Mouse (Mus musculus) retina, postnatal 7 days (tissue): Measurements from ENCODE around the gene Scimp.
"Not testable (repeated sequence)": the region's sequence is repeated elsewhere in the genome, so short reads cannot be mapped to it uniquely, and the experiment has no call there.

Experiments
- DNase-seq: peaks from one replicate; pipeline ENCODE4 v3.0.0-alpha.2; 2012; ENCODE audit warnings: low read depth, low spot score

The Scimp gene

DNA sequence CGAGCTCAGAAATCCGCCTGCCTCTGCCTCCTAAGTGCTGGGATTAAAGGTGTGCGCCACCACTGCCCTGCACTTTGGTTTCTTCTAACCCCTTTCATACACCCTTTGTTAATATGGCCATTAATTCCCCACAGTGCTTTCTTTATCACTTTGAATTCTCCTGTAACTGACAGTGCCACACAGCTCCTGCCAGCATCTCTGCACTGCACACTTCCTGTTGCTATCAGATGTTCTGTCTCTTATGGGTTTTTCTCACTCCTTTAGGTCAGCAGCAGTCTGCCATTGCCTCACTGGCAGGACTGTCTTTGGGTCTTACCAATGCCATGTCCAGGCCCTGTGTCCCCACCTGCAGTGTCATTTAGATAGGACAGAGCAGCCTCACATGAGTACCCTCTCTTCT lies 41.6 kb downstream of the Scimp start:
- no peak for DNase-seq

DNA sequence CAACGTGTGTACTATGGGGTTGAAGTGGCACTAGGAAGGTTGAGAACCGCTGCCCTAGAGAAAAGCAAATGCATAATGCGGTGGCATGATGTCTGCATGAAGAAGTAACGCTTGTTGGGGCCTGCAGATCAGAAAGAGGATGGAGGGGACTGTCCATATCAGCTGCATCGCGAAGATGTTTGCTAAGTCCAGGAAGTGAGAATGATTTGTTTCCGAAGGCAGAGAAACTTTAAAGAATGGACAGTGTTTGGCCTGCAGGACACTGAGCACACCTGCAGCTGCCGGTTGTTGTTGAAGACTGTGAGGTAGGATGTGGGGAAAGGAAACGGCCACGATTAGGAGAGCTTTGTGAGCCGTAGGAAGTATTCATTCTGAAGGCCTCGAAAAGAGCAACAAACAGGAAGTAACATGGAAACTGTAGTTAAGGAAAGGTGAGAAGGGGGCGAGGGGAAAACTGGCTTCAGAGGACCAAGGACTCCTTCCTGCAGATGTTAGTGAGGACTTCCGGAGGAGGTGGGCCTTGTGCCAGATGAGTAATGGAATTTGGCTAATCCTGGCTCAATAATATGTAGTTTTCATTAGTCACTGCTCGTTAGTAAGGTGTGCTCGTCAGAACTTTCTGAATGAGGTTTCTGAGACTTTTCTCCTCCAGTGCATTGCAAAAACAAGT lies 46.5 kb downstream of the Scimp start:
- no peak for DNase-seq

DNA sequence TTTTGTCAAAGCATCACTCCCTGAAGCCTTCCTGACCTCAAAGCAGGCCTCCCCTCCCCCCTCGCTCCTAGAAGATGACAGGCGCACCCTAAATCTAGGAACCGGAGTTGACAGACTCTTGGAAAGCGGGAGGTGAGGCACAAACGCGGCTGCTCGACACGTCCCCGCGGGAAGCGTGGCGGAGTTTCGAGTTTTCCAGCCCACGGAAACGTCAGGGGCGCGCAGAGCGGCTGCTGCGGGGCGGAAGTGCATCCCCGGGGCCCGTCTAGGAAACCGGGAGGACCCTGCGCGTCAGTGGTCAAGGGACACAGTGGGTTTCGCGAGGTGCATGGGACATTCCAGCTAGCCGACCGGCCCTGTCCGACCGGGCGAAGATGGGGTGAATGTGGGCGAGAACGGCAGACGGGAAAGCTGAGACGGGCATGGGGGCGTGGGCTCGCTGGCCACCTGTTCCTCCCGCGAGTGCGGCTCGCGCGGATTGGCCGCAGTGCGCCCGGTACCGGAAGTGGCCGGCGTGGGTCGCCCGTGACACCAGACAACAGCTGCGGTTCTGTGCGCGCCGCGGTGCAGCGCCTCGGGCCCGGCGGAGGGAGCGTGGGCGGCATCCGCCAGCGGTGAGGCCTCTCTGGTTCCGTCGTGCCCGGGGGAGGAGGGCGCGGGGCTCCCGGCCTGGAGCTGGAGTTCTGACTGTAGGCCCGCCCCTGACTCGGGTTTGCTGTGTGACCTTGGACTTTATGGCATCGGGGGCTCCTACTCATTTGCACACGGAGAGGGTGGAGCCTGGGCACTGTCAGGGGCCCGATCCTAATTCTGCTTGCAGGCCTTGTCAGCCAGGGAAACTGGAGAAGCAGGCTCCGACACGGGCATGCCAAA lies 48.2 kb downstream of the Scimp start, which contains the start of gene Zfp3:
Gene Zfp3 (plus strand): TSS at position 274 of the 873 bp plus-strand sequence.
- DNase-seq: peak; percentile 61

DNA sequence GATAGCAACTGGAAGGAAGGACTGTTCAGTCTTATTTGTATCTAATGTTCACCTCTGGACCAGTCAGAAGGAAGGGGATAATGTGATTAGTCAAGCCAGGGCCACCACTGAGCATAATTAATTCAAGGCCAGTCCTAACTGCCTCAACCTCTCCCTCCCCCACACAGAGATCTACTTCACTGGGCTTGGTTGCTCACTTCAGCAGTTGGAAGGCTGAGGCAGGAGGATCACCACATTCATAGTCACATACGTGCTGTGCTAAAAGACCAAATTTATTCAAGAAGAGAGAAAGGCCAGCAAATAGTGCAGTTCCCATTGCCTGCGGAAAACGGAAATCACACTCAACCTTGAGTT lies 48.8 kb downstream of the Scimp start:
- no peak for DNase-seq

DNA sequence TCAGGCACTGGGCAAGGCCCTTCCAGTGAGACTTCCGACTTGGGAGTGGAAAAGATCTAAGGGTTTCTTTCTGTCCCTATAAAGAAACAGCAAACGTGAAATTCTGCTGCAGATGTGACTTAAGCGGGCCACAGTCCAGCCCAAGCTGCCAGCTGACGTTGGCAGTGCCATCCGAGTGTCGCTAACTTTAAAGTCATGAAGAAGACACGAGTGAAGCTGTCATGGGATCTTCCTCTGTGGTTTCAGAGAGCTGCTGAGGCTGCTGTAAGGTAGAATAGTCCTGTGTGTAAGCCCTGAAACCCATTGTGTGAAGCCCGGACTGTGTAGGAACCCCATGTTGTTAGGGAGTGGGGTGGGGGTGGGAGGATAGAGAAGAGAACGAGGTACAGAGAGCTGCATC lies 49.7 kb downstream of the Scimp start:
- DNase-seq: no peak

DNA sequence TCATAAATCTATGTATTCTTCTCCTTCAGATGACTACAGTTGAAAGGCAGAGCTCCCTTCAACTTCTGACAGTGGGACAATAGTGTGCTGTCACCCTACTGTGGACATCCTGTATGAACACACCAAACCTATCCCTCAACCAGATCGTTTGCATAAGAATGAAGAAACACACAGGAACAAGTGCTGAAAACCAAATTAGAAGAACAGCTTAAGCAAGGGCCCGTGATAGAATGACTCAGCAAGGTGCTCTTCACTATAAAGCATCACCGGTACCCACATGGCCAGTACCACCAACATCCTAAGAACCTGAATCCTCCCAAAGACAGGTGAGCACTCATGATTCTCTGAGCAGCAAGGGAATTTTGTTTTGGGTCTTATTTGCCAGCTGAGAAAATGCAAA lies 51.9 kb downstream of the Scimp start:
- DNase-seq: not testable (repeated sequence)

DNA sequence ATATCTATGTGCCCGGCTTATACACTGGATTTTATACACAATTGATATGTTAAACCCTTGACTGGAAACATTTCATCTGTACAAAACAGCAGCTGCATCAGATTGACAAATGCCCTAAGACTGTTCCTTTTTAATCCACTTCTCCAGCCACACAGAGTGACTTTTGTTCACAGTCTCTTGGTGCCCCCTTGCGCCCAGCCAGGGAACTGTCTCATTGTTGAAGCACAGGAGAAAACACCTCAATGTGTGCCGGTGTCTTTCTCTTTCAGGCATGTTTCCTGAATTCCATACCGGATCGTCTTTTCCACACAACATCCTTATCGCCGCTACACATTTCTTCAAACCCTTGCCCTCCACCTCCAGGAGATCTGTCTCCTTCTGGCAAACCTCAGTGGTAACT lies 56.7 kb downstream of the Scimp start:
- peak; percentile 70 for DNase-seq

DNA sequence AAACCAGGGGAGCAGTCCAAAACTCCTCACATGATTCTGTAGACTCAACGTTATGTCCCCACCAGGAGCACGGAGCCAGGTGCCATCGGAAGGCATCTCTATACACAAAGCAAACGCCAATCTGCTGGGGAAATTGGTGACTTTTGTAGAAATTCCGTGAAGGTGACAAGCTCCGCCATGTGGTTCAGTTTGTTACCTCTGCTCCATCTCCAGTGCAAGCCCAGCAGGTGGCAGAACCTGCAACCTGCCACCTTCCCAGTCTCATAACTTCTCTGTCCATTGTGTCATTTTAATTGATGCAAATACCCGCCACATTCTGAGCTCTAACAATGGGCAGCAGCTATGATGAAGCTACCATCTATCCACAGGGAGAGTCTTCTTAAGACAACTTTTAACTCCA lies 57.4 kb downstream of the Scimp start:
- no peak for DNase-seq

DNA sequence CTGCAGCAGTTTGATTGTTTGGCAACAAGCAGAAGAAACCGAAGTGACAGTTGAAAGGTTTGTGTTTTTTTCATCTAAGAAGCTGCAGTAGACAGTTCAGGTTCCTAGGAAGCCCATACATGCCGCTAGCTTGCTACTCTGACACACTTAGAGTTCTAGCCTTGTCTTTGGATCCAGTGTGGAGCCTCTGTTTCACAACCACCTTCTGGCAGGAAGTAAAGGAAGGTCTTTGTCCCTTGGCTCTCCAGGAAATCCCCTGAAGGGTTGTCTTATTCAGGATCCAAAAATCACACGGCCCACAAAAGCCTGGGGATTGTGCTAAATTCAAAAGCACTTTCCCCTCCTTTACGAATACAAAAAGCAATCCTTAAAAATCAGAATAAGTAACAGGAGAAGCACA lies 57.9 kb downstream of the Scimp start:
- DNase-seq: no peak

DNA sequence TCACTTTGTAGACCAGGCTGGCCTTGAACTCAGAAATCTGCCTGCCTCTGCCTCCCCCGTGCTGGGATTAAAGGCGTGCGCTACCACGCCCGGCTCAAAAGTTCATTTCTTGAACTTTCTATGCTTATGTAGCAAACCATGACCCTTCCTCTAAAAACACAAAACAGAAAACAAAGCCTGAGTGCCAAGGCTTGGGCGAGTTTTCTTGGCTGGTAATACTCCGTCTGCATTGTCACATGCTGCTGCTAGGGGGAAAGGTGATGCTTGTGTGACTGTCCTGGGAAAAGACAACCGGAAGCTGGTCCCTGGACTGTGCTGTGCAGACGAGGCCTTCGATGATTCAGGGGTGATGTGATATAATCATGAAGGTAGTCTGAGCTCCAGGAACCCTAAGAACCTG lies 59.2 kb downstream of the Scimp start:
- DNase-seq: no peak

DNA sequence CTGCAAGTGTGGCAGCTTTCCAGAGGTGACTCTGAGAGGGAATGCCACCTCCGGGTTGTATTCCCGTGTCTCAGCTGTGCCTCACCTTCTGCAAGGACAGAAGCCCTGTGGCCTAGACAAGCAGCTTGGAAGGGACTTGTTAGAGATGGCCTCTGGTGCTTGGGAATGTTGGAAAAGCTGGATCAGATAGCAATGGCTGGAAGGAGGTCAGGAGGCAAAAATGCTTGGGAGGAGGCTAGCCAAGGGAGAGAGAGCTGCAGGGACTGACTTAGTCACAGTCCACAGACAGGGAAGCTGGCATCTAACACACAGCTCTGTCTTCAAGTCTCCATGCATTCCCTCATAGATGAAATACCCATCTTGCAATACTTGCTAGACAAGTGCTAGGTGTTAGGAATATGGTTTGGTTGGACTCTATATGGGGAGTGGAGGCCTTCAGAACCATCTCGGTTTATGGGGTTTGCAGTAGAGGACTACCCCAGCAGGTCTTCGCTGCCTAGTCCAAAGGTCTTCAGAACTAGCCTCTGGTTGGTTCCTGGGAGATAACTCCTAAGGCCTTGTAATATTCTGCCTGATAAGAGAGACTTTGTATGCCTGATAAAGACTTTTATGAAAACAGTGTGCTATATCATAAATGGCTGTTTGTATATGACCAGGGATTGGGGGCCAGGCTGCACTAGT lies 59.9 kb downstream of the Scimp start:
- no peak for DNase-seq

DNA sequence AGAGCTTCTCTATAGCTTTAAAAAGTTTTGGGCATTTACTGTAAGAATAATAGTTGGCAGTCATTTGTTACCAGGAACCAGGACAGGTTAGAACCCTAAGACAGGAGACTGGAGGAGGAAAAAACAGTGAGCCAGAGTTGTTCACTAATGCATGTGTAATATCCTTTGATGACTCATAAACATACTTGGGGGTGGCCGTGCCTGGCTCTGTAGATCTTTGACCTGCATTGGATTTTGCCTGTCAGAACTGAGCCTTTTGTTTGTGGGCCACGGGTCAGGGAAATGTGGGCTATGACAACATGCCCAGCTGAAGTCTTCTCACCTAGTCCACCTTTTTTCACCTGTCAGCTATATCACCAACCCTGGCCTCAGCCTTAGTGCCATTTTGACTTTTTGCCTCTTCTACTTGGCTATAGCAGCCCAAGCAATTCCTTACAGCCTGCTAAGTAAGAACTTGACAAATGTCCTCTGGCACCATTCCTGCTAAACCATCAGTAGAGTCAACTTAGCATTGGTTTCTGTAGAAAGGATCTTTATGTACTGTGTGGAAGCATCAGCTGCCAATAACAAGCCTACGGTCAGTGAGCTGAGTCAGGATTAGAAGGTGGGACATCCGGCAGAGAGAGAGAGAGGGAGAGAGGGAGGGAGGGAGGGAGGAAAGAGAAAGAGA lies 64.4 kb downstream of the Scimp start:
- no peak for DNase-seq

DNA sequence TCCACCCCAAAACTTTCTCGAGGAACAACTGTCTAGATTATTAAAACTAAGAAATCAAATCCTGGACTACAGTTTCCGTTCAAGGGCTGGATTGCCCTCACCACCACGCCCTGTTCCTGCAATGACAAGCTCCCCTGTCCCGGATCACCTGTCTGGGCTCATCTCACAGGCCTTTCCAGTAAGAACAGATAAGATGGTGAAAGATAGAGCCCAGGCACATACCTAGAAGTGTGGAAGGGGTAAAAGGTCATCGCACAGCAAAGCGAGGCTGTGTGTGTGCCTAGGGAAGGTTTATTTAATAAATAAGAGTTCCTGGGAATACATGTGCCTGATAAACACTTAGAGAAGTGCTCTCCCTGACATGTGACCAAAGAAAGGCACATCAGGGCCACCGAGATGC lies 66.8 kb downstream of the Scimp start:
- DNase-seq: no peak

DNA sequence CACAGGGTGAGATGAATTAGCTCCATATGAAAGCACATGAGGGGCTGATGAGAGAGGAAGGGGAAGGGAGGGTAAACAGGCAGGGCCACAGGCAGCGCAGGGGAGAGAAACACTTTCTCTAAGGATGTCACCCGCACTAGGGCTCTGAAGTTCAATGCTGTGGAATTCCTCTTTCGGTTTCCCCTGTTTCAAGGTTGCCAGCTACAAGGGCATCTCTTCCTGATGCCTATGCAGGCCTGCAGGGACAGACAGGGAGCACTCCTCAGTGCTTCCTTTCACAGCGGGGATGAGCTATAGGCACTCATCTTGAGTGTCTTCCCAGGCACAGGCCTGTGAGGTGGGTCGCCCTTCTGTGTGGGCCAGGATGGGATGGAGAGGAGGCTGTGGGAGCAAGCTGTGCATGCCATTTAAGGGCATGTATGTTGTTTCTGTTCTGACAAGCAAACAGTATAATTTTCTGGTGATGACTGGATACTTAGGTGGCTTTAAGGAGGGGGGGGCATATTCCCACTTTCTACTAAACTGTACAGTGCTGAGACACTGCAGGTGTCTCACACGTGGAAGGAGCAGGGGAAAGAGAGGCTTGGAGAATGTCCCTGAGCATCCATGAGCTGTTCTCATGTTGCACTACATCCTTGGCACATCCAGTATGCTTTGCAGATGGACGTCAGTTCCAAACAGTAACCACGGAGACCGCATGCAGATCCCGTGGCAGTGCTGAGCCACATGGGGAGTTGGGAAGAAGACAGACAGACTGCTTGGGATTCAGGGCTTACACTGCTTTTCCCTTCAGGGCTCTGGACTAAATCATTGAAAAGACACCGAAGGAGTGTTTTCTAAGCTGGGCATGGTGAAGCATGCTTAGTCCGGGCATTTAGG lies 69.6 kb downstream of the Scimp start:
- DNase-seq: no peak

DNA sequence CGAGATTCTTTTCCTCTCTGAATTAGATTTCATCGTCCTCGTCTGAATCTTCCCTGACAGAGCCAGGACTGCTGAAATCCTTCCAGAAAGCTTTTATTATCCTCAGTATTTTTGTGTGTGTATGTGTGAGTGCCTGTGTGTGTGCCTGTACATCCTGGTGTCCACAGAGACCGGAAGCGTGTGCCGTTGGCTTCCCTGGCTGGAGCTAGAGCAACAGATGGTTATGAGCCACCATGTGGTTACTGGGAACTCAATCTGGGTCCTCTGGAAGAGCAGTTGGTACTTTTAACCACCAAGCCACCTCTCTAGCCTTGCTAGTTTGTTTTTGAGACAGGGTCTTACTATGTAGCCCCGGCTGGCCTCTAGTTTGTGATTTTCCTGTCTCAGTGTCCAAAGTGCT lies 70.3 kb downstream of the Scimp start:
- DNase-seq: no peak

DNA sequence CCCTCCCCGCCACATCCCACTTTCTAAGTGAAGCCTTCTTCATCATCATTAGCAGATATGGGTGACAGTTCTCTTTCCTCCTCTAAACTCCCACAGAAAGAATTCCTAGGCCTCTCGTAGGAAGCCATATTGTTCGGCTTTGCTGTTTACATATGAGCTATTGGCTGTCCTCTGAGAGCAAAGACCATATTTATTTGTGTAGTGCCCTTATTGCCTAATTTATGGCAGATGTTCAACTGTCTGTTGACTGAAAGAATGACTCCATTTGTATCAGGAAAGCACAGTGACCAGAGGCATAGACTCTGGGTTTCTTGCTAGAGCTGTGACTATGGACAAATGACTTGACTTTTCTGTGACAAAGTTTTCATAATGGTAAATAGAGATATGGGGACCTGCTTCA lies 70.8 kb downstream of the Scimp start:
- DNase-seq: no peak
